Mouse (Mus musculus) hindbrain, embryonic 14.5 days (tissue): Measurements from ENCODE around the gene Arhgap10. TPM values are rescaled to one million over a fixed set of nuclear protein-coding genes. Genes with fewer than 3 reads are reported as not detected.
A peak's percentile ranks its signal among the peaks of the same experiment; 100 is the strongest.

Experiments used
- ATAC-seq: fragments of 200-750 bp; cut with Nextera tagmentation; 2 replicates; pipeline ENCODE4 v1.8.0; 2017; ENCODE audit warnings: moderate number of reproducible peaks, mild to moderate bottlenecking, moderate TSS enrichment, moderate library complexity; ENCODE audit not compliant: low FRiP score
- DNase-seq: peaks from one replicate; pipeline ENCODE4 v3.0.0-alpha.2; 2015; ENCODE audit warnings: low spot score
- H3K27ac ChIP-seq: fragments of 300-500 bp; sonication (generic); 2 replicates; pipeline ENCODE4 v1.5.1; 2014; ENCODE audit warnings: mild to moderate bottlenecking, moderate library complexity
- H3K27me3 ChIP-seq: fragments of 300-500 bp; sonication (generic); 2 replicates; pipeline ENCODE4 v1.6.1; 2014; ENCODE audit warnings: mild to moderate bottlenecking, low read length, mixed read lengths; ENCODE audit not compliant: control insufficient read depth, insufficient read depth
- H3K36me3 ChIP-seq: fragments of 300-500 bp; sonication (generic); replicated peaks from 2 replicates; pipeline ENCODE4 v1.6.1; 2014; ENCODE audit not compliant: control insufficient read depth, insufficient read depth
- H3K4me1 ChIP-seq: fragments of 300-500 bp; sonication (generic); replicated peaks from 2 replicates; pipeline ENCODE4 v1.6.1; 2014; ENCODE audit warnings: antibody characterized with exemption, low read length, mixed read lengths; ENCODE audit not compliant: control insufficient read depth, insufficient read depth
- H3K4me2 ChIP-seq: fragments of 300-500 bp; sonication (generic); replicated peaks from 2 replicates; pipeline ENCODE4 v1.6.1; 2014; ENCODE audit warnings: mild to moderate bottlenecking, moderate library complexity
- H3K4me3 ChIP-seq: fragments of 300-500 bp; sonication (generic); replicated peaks from 2 replicates; pipeline ENCODE4 v1.5.1; 2014; ENCODE audit warnings: mild to moderate bottlenecking, low read length
- H3K9ac ChIP-seq: fragments of 300-500 bp; sonication (generic); 2 replicates; pipeline ENCODE4 v1.6.1; 2014
- H3K9me3 ChIP-seq: fragments of 300-500 bp; sonication (generic); 2 replicates; pipeline ENCODE4 v1.6.1; 2016; ENCODE audit warnings: low read length; ENCODE audit not compliant: control insufficient read depth
- WGBS: fragments of 180-500 bp; shearing (Covaris S2); extraction: QIAGEN DNeasy Blood & Tissue Kit; methylation state at CpG from one replicate; pipeline ENCODE4 v1.1.7; 2014; 5-methylcytosine and 5-hydroxymethylcytosine counted together
- polyA plus RNA-seq: library from polyadenylated mRNA; unstranded; fragments of >200 nt; fragmentation: Nextera tagmentation; extraction: Ambion mirVana; gene quantifications from 2 replicates; pipeline ENCODE4 v1.2.1, GENCODE M21; 2014

The Arhgap10 gene
- polyA plus RNA-seq, 1 experiment from 2014 or later = 5.1 TPM

DNA sequence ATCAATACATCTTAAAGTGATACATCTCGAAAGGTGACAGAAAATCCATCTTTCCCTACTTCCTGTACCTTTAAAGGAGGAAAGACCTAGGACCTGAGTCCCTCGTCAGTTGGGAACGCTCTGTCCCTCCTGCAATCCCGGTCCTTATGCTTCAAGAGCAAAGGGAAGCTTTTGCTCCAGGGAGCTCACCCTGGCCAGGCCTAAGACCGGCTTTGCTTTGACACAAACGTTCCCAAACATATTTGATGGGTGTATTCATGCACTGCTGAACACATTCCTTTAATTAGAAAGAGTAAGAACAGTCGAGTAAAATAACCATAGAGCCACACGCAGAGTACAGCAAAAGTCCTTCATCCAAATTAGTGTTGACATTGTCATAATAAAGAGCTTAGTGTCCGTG is 199.2 kb downstream of the Arhgap10 start:
- WGBS = 74% methylated on average over 9 of the region's 9 CpGs
- no peak overlapping the region for H3K27ac ChIP-seq
- H3K36me3 ChIP-seq = no peaks in the 10 kb centered on the region
- DNase-seq (no peak), ATAC-seq (no peak)
- H3K9me3 ChIP-seq = no peaks in the 10 kb centered on the region
- no peaks in the 10 kb centered on the region for H3K4me1 ChIP-seq
- H3K27me3 ChIP-seq = no peaks in the 10 kb centered on the region
- H3K9ac ChIP-seq = no peak overlapping the region
- H3K4me3 ChIP-seq = no peak overlapping the region
- no peak overlapping the region for H3K4me2 ChIP-seq

GRCm38 (mm10) chr8:77317771-77318170 is 200.0 kb downstream of the Arhgap10 start:
- no peak overlapping the region for H3K4me2 ChIP-seq
- DNase-seq = no peak
- H3K4me3 ChIP-seq = no peak overlapping the region
- no peaks in the 10 kb centered on the region for H3K4me1 ChIP-seq
- no peaks in the 10 kb centered on the region for H3K27me3 ChIP-seq
- no peaks in the 10 kb centered on the region for H3K36me3 ChIP-seq
- no peak for ATAC-seq
- H3K9ac ChIP-seq = no peak overlapping the region
- H3K9me3 ChIP-seq = no peaks in the 10 kb centered on the region
- no peak overlapping the region for H3K27ac ChIP-seq
- 90% methylated on average over 2 of the region's 2 CpGs for WGBS

DNA sequence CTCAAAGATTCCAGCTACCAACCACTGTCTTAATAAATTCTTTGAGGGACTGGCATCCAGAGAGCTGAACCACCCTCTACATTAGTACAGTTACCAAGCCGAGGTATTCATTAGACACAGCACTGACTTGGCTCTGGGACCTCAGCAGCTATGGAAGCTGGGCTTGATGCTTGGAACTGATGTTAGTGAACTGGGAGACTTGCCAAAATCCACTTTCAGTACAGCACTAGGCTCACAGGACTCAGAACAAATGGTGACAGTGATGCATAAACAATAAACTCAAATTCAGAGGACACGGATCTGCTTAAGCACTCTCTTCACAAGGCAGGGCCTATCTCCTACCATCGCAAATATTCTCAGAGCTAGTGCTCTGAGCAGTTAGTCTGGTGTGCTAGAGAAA is 204.8 kb downstream of the Arhgap10 start:
- 76% methylated on average over 3 of the region's 3 CpGs for WGBS
- H3K4me3 ChIP-seq = no peak overlapping the region
- no peak overlapping the region for H3K9ac ChIP-seq
- no peaks in the 10 kb centered on the region for H3K36me3 ChIP-seq
- H3K9me3 ChIP-seq = no peaks in the 10 kb centered on the region
- H3K4me2 ChIP-seq = no peak overlapping the region
- no peaks in the 10 kb centered on the region for H3K4me1 ChIP-seq
- H3K27ac ChIP-seq = no peak overlapping the region
- DNase-seq (peak; percentile 52), ATAC-seq (peak; percentile 60; the same call in 1 of the 2 replicates)
- H3K27me3 ChIP-seq = no peaks in the 10 kb centered on the region

DNA sequence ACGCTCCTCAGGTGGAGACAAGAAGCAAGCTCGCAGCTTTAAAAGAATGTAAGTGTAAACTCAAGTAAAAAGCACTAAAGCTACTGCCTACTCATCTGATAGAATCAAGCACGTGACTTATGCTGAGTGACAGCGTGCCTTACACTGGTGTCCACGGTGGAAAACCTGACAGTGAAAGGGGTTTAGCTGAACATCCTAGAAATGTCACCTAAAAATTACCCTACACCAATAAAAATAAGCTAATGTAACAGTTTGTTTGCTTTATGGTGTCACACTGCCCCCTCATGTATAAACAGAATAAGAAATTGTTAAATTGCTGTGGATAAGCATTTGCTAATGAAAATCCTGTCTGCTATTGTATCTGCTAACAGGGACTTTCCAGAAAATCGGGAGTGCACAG is 206.0 kb downstream of the Arhgap10 start:
- Histone ChIP-seq H3K4me2 (no peak overlapping the region), H3K4me1 (no peaks in the 10 kb centered on the region), H3K9ac (no peak overlapping the region), H3K9me3 (no peaks in the 10 kb centered on the region), H3K4me3 (no peak overlapping the region), H3K36me3 (no peaks in the 10 kb centered on the region), H3K27ac (no peak overlapping the region), H3K27me3 (no peaks in the 10 kb centered on the region)
- DNase-seq (peak; percentile 64), ATAC-seq (no peak)
- 84% methylated on average over 6 of the region's 6 CpGs for WGBS

DNA sequence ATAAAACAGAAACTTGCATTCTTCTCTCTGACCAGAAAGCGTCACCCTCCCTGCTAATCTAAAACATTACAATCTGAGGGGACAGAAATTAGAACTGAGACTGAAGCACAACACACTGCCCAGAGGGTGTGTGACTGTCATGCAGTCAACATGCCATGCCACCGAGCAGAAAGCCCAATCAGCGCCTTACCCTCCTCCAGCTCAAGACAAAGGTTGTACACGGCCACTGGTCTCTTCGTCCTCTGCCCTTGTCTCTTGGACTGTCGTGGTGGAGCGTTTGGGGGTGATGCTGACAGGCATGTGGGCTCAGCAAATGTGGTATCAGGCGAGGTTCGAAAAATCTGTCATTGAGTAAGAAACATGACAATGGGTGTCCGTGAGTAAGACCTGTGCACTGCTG is 207.2 kb downstream of the Arhgap10 start:
- no peak overlapping the region for H3K4me3 ChIP-seq
- no peak overlapping the region for H3K4me2 ChIP-seq
- no peaks in the 10 kb centered on the region for H3K9me3 ChIP-seq
- 89% methylated on average over 10 of the region's 10 CpGs for WGBS
- H3K27me3 ChIP-seq = no peaks in the 10 kb centered on the region
- ATAC-seq = no peak
- no peaks in the 10 kb centered on the region for H3K36me3 ChIP-seq
- no peak overlapping the region for H3K27ac ChIP-seq
- DNase-seq = no peak
- no peak overlapping the region for H3K9ac ChIP-seq
- no peaks in the 10 kb centered on the region for H3K4me1 ChIP-seq

- no peak overlapping the region for H3K4me2 ChIP-seq
- no peaks in the 10 kb centered on the region for H3K36me3 ChIP-seq
- DNase-seq (no peak), ATAC-seq (no peak)
- WGBS = 84% methylated on average over 8 of the region's 8 CpGs
- no peak overlapping the region for H3K9ac ChIP-seq
- H3K4me3 ChIP-seq = no peak overlapping the region
- no peaks in the 10 kb centered on the region for H3K9me3 ChIP-seq
- no peak overlapping the region for H3K27ac ChIP-seq
- no peaks in the 10 kb centered on the region for H3K27me3 ChIP-seq
- H3K4me1 ChIP-seq = no peaks in the 10 kb centered on the region
Measured at GRCm38 (mm10) chr8:77310026-77310425, 207.7 kb downstream of the Arhgap10 start.

GRCm38 (mm10) chr8:77294599-77294998 is 223.2 kb downstream of the Arhgap10 start:
- Histone ChIP-seq H3K4me3 (no peak overlapping the region), H3K36me3 (no peaks in the 10 kb centered on the region), H3K4me2 (no peak overlapping the region), H3K9ac (no peak overlapping the region), H3K27ac (no peak overlapping the region), H3K9me3 (no peaks in the 10 kb centered on the region), H3K27me3 (no peaks in the 10 kb centered on the region), H3K4me1 (no peaks in the 10 kb centered on the region)
- ATAC-seq (no peak), DNase-seq (no peak)
- WGBS = 93% methylated on average over 11 of the region's 11 CpGs

DNA sequence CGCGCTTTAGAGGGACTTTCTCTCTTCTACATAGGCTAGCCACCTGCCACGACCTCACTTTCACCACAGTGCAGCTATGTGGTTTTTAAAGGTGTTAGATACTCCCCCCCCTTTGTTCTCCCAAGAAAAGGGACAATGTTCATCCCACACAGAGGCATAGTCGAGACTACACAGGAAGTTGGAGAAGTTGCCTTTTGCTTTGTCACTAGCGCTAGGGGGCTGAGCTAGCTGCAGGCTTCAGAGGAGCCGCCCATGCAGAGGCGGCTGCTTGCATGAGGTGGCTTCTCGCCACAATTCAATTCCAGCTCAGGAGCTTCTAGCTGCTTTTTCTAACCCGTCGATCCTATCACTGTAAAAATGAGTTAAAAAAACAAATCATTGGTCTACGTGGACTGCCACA is 225.1 kb downstream of the Arhgap10 start:
- no peaks in the 10 kb centered on the region for H3K9me3 ChIP-seq
- no peak overlapping the region for H3K27ac ChIP-seq
- 48% methylated on average over 11 of the region's 11 CpGs for WGBS
- no peak for ATAC-seq
- no peak for DNase-seq
- no peaks in the 10 kb centered on the region for H3K36me3 ChIP-seq
- no peak overlapping the region for H3K9ac ChIP-seq
- no peaks in the 10 kb centered on the region for H3K4me1 ChIP-seq
- no peak overlapping the region for H3K4me2 ChIP-seq
- no peaks in the 10 kb centered on the region for H3K27me3 ChIP-seq
- no peak overlapping the region for H3K4me3 ChIP-seq

- 56% methylated on average over 4 of the region's 4 CpGs for WGBS
- no peak overlapping the region for H3K9ac ChIP-seq
- no peak overlapping the region for H3K27ac ChIP-seq
- H3K9me3 ChIP-seq = no peaks in the 10 kb centered on the region
- H3K4me2 ChIP-seq = no peak overlapping the region
- no peaks in the 10 kb centered on the region for H3K27me3 ChIP-seq
- DNase-seq (no peak), ATAC-seq (no peak)
- no peak overlapping the region for H3K4me3 ChIP-seq
- no peaks in the 10 kb centered on the region for H3K4me1 ChIP-seq
- no peaks in the 10 kb centered on the region for H3K36me3 ChIP-seq
Measured at GRCm38 (mm10) chr8:77292120-77292519, 225.6 kb downstream of the Arhgap10 start.

DNA sequence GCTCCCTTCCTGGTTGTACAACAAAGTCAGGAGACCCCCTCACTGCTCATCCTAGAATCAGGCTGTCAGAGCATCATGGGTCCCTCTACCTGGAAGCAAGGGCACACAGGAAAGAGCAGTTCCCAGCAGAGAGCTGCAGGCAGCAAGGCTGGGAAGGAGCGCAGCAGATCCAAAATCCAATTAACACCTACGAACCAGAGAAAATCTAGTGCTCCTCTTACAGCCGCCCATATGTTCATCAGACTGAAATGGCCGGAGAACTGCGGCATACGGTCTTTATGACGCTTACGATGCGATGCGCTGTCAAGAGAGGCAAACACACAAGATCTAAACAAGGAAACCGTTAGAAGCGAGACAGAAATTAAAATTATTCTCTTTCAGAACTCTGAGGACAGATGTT is 229.3 kb downstream of the Arhgap10 start:
- Histone ChIP-seq H3K4me1 (no peaks in the 10 kb centered on the region), H3K9ac (no peak overlapping the region), H3K9me3 (no peaks in the 10 kb centered on the region), H3K4me3 (no peak overlapping the region), H3K27me3 (no peaks in the 10 kb centered on the region), H3K27ac (no peak overlapping the region), H3K36me3 (no peaks in the 10 kb centered on the region), H3K4me2 (no peak overlapping the region)
- WGBS = 96% methylated on average over 12 of the region's 12 CpGs
- DNase-seq (no peak), ATAC-seq (no peak)
